Mouse (Mus musculus): ENCODE measurements at regions not wholly inside any gene's neighbourhood (a gene's known extent, or its start where the extent isn't known, plus 50 kb on each side); places are given as distances from the start of the nearest gene placed in this dataset.

DNA sequence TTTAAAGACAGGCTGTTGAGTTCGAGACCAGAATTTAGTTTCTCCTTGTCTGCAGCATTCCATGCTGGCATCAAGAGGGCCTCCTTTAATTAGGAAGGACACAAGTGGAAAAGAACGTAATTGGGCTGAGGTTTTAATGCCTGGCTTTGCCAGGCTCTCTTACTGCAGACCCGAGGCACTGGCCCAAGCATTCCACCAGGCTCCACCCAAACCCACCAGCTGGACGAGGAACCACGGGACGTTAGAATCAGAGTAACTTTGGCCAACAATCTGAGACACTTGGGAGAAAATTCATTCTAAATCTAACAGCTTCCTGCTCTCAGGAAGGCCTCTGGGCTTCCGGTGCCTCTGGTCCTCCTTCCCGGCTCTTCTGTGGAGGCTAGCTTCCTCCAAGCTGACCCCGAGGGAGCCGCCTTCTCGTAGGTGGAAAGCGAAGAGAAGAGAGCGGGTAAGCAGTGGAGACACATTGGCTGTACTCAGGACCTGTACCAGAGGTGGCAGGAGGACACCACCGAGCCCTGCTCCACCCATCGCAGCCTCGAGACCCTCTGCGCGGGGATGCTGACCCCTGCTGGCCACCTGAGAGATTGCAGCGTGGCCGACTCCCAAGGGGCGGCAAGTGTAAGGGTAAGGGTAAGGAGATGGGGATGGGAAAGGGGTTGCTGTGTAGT lies 105.5 kb downstream of the Tmem17 start:
- peak; percentile 59 to 68 for DNase-seq (ENCODE audit: low spot score in 2 of 2)

DNA sequence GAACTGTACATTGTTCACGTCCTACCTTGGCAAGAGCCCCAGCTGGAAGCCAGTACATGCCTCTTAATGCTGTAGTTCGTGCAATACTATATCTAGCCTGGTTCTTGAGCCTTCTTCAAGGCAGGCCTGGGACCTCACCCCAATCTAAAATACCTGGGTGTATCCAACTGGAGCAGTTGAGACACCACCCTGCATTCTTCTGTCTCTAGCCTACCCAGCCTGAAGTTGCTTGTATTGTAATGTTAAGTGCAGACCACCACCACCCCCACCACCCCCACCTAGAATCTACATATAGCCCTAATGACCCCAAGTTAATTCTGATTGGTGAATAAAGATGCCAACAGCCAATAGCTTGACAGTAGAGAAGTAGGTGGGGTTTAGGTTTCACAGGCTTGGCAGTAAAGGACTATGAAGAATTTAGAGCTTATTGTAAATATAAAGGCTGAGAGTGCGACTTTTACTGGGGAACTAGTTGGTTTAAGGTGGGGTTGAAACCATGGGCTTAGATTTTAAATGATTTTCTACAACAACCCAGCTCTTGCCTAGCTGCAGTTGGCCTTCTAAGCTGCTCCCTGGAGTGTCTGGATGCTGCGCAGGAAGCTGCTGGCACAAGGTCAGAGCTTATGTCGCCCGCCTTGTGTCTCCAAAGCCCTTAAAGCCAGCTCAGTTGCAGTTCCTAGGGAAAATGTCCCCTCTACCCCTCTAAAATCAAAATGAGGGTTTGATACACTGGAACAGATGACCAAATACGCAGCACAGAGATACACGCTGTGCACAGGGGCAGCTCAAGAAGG lies 109.2 kb downstream of the Tmem17 start:
- DNase-seq (ENCODE audit: low spot score in 2 of 2): no peak

DNA sequence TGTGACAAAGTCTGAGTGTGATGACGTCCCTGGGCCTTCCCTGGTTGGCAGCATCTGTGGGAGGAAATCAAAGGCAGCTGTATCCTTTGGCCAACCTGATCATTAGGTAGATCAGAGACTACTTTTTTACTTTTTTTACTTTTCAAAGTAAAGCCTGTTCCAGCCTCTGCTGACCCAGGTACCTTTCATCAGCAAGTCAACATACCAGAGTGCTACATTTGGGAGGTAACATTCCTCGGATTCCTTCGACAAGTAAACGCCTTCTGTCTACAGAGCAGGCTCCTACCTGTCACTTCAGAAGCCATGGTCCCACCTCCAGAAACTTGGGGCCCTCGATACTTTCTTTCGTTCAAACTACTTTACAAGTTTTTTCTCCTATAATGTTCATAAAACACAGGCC lies 110.0 kb downstream of the Tmem17 start:
- no peak for DNase-seq (ENCODE audit: low spot score in 2 of 2)

DNA sequence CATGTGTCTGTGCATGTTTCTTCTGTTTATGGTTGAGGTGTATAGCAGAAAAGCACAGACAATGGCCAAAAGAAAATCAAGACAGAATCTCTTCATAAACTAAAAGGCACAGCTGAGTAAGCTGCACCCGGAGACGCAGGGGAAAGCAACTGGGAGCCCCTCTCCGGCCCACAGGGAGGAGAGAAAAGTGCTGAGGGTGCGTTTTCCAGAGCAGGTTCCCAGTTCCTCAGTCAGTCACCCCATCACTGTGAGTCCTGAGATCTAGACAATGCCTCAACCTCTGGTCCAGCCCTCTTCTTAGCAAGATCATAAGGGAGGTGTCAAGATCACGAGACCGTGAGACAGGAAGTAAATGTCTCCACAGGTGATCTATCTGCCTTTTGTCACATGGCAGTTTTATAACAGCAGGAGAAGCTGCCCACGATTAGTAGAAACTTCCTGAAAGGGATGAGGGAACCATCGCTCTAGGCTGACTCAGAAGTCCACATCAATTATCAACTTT lies 110.7 kb downstream of the Tmem17 start:
- no peak for DNase-seq (ENCODE audit: low spot score in 2 of 2)

DNA sequence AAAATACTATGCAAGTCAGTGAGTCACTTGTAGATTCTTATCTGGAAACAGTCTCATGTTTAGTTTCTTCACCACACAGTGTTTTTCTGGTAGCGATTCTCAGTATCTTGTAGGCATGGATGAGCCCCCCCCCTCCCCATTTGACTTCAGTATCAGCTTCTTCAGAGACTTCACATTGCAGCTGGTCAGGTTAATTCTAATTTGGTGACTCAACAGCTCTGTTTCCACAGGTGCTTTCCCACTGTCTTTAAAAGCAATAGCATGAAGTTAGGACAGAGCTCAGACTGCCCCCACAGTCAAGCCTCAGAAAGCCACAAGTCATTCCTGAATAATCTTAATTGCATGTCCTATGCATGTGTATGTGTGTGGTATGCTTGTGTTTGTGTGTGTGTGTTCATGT lies 114.5 kb downstream of the Tmem17 start:
- no peak for DNase-seq (ENCODE audit: low spot score in 2 of 2)

DNA sequence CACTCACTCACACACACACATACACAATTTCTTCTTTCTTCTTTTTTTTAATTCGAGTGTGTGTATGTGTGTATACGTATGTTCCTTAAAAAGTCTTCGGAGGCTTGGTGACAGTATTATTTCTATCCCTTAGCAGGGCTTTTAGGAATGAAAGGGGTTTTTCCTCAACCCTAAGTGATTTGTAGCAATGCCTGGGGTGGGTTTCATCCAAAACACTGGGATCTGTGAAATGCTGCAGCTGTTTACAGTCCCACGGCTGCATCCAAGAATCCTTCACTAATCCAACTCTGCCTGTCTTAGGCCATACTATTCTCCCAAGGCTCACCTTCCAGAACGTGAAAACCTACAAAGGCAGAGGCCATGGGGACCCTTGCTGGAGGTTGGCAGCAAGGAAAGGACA lies 116.6 kb downstream of the Tmem17 start:
- no peak for DNase-seq (ENCODE audit: low spot score in 2 of 2)

DNA sequence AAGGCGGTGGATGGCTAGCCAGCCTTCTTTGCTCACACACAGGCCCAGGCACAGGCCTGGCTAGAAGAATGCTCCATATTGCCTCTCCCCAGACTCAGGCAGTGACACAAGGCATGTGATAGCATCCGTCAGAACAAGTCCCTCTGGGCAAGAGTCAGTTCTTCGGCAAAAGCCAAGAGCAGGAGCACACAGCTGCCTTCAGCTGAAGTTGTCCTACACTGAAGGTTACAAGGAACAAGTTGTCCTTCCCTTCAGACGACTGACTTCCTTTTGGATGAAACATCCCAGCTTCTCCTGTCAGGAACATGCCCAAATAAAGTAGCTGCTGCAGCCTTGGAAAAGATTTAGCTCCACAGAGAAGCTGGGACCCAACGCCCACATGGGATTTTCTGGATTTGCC lies 117.1 kb downstream of the Tmem17 start:
- DNase-seq (ENCODE audit: low spot score in 2 of 2): no peak

DNA sequence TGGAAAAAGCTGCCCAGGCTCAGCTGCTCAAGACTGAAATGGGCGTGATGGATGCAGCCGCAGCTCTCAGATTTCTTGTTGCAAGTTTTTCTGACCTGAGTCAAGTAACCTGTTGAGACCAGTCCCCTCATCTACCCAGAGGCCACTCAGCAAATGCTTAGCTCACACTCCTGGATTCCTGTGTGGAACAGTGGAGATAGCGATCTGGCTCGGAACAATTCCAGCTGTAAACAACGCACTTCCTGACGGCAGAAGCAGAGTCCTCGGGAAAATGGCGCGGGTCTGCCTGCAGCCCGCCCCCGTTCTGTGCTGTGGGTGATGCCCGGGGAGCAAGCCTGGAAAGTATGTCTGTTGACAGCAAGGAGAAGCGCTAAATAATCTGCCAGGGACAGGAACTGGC lies 117.7 kb downstream of the Tmem17 start:
- DNase-seq (ENCODE audit: low spot score in 2 of 2): no peak

DNA sequence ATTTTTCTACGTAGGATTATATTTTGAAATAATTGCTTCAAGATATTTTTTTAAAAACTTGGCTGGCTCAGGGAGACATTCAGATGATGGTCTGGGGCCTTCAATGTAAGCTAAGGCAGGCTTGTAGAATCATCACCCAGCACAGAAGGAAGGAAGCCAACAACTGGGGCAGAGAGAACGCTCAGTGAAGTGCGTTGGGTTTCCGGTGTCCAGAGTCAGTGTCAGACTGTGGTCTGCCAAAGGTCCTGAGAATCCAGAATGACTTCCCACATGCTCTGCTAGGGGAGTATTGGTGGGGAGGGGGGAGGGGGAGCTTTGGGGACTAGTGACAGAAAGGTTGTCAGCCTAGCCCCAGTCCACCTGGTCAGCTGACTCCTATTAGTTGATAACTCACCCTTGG lies 118.1 kb downstream of the Tmem17 start:
- no peak for DNase-seq (ENCODE audit: low spot score in 2 of 2)

DNA sequence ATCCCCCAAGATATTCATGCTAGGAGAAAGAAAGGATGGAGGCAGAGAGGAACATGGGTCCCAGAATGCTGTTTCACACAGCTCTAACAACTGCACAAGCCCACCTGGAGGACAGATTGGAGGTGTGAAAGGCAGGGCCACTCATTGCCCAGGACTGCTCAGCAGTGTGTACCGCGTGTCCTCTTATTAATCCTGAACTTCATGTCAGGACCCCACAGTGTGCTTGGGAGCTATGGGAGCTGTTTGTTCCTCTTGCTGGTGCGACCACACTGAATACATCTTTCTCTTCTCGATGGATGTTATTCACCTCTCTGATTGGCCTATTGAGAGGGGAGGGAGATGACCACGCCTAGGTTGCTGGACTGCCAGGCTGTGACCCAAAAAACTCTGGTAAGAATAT lies 119.1 kb downstream of the Tmem17 start:
- DNase-seq (ENCODE audit: low spot score in 2 of 2): no peak

DNA sequence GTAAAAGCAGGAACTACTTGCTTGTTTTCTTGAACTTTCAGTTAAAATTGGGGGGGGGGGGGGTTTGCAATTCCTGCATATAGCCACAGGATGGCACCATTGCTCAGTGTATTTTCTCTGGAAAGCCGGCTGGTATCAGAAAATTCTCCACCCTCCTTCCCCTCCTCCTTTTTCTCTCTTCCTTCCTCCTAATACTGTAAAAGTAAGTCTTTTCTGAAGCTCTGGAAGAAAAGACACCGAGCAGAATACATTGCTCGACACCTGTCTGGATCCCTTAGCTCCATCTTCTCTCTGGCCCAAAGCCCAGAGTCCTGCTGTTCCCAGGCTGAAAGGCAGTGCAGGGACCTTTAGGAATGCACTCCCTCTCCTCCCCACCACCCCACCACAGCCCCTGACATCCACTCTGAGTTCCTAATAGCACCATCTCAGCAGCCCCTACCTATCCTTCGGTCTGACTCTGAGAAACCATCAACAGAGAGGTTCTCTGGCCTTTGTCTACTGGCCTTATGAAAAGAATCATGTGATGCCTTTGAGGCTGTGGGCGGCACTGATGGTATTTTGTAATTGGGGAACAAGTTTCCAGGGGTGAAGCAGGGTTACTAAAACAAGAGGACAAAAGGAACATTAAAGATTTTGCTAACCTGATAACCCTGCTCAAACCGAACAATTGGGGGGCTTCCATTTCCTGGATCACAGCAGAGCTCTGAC lies 119.9 kb downstream of the Tmem17 start:
- DNase-seq (ENCODE audit: low spot score in 2 of 2): no peak

DNA sequence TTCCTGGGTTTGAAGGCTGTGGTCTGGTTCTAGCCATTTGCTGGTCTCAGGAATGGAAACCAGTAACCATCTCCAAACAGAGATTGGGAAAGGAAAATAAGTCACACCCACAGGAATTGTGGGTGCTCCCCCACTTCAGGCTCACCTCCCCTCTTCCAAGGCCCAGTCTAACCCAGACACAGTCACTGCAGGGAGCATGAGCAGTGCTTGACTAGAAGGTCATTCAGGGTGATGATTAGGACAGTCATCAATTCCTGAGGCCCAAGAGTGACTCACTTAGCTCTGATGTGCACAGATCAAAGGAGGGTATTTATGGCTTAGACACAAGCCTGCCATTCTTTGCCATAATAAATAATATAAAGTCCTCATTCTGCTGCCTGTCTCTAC lies 120.4 kb downstream of the Tmem17 start:
- DNase-seq (ENCODE audit: low spot score in 2 of 2): no peak

DNA sequence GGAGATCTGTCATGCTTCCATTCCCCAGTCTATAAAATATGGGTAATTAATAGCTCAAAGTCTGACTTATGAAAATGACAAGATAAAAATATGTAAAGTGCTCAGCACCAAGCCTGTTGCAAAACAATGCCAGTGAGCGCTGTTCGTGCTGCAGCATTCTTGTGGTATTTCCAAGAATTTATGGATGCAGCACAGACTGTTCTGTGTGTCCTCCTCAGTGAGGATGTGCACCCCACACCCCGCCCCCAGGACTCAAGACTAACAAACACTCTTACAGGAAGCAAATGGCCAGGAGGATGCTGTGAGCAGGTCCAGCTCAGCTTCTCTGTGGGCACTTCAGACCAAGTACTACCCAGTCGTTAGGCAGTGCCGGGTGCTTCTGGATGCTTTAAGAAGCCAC lies 121.1 kb downstream of the Tmem17 start:
- DNase-seq (ENCODE audit: low spot score in 2 of 2): peak; percentile 29 to 49

DNA sequence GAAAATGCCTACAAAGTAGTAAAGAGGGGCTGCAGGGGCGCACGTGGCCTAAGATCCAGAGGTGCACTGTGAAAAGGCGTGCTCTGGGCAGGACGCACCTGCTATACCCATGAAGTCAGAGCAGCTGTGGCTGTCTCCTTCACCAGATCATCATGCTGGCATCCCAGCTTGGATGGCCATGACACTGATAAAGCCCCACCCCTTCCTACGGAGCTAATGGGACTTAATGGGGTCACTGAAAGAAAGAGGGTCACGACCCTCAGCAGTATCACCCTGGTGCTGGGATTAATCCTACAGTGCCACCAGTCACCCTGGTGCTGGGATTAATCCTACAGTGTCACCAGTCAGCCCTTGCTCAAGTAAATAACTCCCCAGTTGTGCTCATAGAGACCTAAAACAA lies 122.1 kb downstream of the Tmem17 start:
- DNase-seq (ENCODE audit: low spot score in 2 of 2): no peak

DNA sequence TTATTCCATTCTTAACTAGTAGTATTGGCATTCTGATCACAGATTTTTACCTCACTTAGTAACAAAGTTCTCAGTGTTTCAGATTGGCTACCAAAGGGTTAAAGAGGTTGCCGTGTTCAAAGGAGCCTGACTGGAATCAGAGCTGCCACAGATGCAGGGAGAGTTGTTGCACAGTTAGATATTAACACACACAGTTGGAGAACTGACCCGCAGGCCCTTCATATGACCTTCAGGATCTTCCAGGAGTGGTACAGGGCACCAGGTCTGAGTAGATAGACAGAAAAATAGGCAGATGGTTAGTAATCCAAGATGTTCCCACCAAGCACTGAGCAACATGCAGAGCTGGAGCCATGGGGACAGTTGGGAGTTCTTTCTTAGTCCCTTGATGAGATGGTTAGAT lies 123.1 kb downstream of the Tmem17 start:
- no peak for DNase-seq (ENCODE audit: low spot score in 2 of 2)

DNA sequence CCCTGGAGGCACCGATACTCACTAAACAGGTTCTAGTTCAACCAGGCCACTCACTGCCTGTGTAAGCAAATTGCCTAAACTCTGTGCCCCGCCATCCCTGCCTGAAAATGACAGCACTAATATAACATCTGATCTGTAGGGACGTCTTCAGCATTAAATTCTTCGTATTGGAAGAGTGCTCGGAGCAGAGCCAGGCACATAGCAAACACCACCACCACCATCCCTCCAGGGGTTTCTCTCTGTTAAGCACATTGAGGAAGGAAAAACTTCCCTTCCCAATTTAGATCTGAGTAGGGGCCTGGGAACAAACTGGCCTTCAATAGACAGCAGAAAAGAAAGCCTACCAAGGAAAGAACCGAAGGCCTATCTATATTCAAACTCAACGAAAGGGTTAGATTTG lies 124.4 kb downstream of the Tmem17 start:
- DNase-seq (ENCODE audit: low spot score in 2 of 2): no peak

DNA sequence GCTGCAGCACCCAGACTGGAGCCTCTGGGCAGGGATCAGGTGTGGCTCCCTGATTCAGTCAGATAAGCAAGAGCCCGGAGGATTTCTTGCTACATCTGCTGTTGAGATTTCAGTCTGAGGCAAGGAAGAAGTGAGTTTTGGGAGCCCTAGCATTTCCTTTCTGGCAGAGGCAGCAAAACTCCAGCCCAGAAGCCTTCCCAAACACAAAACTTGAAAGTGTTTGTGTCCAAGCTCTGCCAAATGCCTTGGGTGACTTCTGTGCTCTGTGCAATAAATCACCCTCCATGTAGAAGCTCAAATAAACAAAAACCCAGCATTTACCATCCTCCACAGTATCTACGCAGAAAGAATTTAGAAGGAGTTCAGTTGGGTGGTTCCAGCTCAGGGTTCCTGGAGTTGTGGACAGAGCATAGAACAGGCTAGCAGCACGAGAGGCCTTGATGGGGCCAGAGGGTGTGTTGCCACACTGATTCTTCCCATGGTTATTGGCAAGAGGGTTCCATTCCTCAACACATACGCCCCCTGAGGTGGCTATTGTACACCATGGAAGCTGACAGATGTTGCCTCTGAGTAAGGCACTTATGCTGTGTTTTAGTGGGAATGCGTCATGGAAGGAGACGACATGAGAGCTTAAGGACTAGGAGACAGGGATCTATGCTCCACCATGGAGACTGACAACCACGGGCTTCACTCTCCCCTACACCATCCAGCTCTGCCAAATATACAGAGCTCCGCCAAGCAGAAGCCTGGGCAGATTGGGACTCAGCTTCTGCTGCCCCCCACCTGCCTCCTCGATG lies 125.1 kb downstream of the Tmem17 start:
- no peak for DNase-seq (ENCODE audit: low spot score in 2 of 2)

DNA sequence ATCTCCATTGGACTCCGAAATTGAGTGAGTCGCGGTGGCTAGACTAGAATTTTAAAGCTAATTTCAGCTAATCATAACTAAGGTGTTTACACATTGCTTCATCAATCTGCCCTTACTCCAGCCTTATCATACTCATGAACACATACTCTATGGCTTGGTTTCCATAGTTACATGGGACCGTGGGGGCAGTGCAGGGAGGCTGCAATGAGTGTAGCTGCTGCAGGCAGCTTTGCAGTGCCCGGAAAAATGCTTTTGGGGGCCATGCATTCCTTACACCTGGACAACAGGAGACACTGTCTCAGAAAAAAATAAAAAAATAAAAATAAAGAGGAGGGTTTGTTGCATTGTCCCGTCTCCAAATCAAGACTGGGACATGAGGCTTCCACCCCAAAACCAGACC lies 126.3 kb downstream of the Tmem17 start:
- DNase-seq (ENCODE audit: low spot score in 2 of 2): no peak

DNA sequence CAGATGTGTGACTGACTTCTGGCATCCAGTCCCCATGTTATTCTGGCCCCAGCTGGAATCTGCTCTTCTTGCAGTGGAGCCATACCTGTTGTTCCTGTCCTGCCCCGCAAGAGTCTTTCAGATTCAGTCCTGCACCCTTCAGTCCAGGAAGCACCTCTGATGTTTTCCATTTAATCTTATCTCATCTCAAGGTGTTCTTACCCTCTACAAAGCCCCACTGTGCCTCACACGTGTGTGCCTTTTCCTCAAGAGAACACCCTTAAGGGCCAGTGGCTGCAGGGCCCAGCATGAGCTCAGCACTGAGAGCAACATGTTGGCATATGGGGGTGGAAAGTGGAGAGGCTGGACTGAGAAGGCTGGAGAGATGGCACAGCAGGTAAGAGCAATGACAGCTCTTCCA lies 126.8 kb downstream of the Tmem17 start:
- no peak for DNase-seq (ENCODE audit: low spot score in 2 of 2)

DNA sequence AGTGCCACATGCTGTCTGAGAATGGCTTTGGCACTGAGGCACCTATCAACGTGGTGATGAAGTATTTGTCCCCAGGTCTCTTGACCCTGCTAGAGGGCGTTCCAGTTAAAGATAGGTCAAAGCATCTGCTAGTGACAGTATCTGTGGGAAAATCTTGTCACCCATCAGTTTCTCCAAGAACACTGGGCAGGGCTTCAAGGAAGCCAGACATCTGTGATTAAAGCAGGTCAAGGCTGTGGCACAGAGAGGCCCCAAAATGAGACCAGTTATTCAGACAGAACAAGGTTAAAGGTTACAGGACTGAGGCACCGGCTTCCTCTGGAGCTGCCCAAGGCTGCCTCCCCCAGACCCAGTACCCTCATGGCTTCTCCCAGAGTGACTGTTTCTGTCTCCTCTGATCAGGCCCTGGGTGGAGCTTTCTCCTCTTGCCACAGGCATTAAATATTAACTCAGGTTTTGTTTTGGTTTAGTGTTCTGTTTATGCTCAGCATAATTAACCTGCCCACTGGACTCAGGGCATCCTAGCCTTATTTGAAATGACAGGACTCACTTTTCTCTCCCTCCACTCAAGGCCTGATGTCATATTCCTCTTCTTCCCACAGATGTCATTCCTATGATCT lies 128.6 kb downstream of the Tmem17 start:
- DNase-seq (ENCODE audit: low spot score in 2 of 2): no peak

DNA sequence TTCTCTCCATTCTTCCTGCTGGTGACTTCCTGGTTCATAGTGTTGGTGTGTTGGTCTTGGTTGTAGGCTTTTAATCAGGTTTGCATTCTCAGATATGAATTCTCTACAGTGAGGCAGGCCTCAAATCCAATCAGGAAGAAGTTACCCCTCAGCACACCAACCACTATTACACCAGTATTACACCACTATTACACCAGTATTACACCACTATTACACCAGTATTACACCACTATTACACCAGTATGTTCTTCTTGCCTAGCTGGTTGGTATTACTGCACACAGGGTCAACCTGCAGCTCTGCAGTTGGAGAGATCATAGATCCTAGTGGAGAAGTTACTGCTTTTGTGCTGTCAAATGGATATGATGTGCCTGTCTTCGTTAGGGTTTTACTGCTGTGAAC lies 129.6 kb downstream of the Tmem17 start:
- no peak for DNase-seq (ENCODE audit: low spot score in 2 of 2)
